Mouse (Mus musculus) embryonic fibroblast, embryonic 13.5 days (primary cell): Measurements from ENCODE around the gene Krt7.

Experiments used
- CTCF ChIP-seq: IDR thresholded peaks from 2 replicates; pipeline ENCODE4 v1.5.1; 2011; ENCODE audit warnings: mild to moderate bottlenecking, control low read depth, low read length, moderate library complexity, borderline replicate concordance; ENCODE audit not compliant: insufficient read depth
- POLR2A ChIP-seq: IDR thresholded peaks from 2 replicates; pipeline ENCODE4 v1.6.1; 2011; ENCODE audit warnings: low read depth, mild to moderate bottlenecking, control low read depth, low read length, moderate library complexity

DNA sequence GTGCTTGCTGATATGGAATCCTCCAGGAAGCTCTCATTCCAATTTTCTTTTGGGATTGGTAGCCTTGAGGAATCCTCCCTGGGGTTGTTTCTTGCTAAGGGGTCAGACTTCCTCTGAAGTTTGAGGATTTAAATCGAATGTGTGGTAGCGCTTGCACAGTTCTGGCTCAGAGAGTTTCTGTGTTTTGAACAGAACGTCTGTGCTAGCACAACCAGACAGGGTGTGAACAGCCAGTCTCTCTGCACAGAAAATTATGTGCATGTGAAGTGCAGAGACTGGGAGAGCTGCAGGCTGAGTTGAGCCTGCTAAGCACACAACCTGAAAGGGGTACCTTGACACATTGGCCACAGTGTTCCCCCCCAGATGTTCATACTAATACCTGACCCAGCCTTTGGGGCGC lies 30.0 kb downstream of the Krt7 start:
- TF ChIP-seq POLR2A (no peak), CTCF (no peak)
